Mouse (Mus musculus): ENCODE results near the gene Cyp26b1. TPM values are rescaled to one million over a fixed set of nuclear protein-coding genes. Genes with fewer than 3 reads are reported as not detected.

Cyp26b1 gene
- polyA plus RNA-seq, 1 experiment from 2014 or later = 6.9 TPM

- Histone ChIP-seq H3K9ac (ENCODE audit: low read depth, low read length) (no peak overlapping the region), H3K27me3 (replicated peaks; ENCODE audit: control insufficient read depth, insufficient read depth, low read length) (no peaks in the 10 kb centered on the region), H3K9me3 (ENCODE audit: control insufficient read depth, low read length) (no peaks in the 10 kb centered on the region), H3K4me1 (ENCODE audit: control insufficient read depth, insufficient read depth, low read length) (no peaks in the 10 kb centered on the region), H3K4me2 (ENCODE audit: low read depth, low read length) (no peak overlapping the region), H3K4me3 (ENCODE audit: low read depth, low read length) (no peak overlapping the region), H3K27ac (replicated peaks; ENCODE audit: low read depth, low read length) (no peak overlapping the region), H3K36me3 (ENCODE audit: control insufficient read depth, insufficient read depth, low read length) (no peaks in the 10 kb centered on the region)
- ATAC-seq (ENCODE audit: low read depth) (no peak), DNase-seq (ENCODE audit: low spot score) (no peak)
- WGBS = 55% methylated on average over 3 of the region's 3 CpGs
Measured at GRCm38 (mm10) chr6:84534944-84535343, 58.8 kb downstream of the Cyp26b1 start.

- Histone ChIP-seq H3K9me3 (ENCODE audit: control insufficient read depth, low read length) (no peaks in the 10 kb centered on the region), H3K4me3 (ENCODE audit: low read depth, low read length) (no peak overlapping the region), H3K4me1 (ENCODE audit: control insufficient read depth, insufficient read depth, low read length) (no peaks in the 10 kb centered on the region), H3K36me3 (ENCODE audit: control insufficient read depth, insufficient read depth, low read length) (no peaks in the 10 kb centered on the region), H3K4me2 (ENCODE audit: low read depth, low read length) (no peak overlapping the region), H3K27me3 (replicated peaks; ENCODE audit: control insufficient read depth, insufficient read depth, low read length) (no peaks in the 10 kb centered on the region), H3K27ac (replicated peaks; ENCODE audit: low read depth, low read length) (no peak overlapping the region), H3K9ac (ENCODE audit: low read depth, low read length) (no peak overlapping the region)
- ATAC-seq (ENCODE audit: low read depth) = no peak
- DNase-seq (ENCODE audit: low spot score) = no peak
Measured at GRCm38 (mm10) chr6:84529912-84530311, 63.8 kb downstream of the Cyp26b1 start.

DNA sequence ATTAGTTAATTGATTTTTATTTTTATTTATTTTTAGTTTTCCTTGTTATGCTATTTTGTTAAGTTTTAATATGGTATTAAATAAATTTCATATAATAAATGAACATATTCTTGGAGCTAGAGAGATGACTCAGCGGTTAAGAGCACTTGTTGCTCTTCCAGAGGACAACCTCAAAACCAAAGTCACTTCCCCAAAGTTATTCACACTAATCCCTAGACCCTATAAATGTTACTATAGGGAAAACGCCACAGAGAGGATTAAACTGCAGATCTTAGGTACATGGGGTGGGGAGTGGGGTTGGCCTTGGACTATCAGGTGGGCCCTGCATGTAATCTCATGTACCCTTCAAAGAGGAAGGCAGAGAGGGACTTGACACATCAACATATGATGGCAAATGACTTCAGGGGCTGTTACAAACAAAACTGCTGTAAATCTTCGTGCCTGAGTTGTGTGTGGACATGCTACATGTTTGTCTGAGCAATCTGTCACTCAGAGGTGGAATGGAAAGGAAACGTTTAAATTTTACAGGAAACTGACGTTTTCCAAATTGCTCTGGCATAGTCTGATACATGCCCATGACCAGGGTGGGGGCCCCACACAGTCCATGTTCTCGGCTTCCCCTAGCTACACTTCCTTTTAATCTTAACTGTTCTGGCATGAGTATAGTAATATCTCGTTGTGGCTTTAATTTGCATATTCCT is 68.7 kb downstream of the Cyp26b1 start:
- H3K9ac ChIP-seq (ENCODE audit: low read depth, low read length) = no peak overlapping the region
- no peak overlapping the region for H3K4me3 ChIP-seq (ENCODE audit: low read depth, low read length)
- ATAC-seq (ENCODE audit: low read depth) = no peak
- no peak for DNase-seq (ENCODE audit: low spot score)
- no peak overlapping the region for H3K27ac ChIP-seq (replicated peaks; ENCODE audit: low read depth, low read length)
- WGBS = 58% methylated on average over 7 of the region's 7 CpGs
- H3K36me3 ChIP-seq (ENCODE audit: control insufficient read depth, insufficient read depth, low read length) = no peaks in the 10 kb centered on the region
- no peaks in the 10 kb centered on the region for H3K27me3 ChIP-seq (replicated peaks; ENCODE audit: control insufficient read depth, insufficient read depth, low read length)
- H3K4me2 ChIP-seq (ENCODE audit: low read depth, low read length) = no peak overlapping the region
- H3K4me1 ChIP-seq (ENCODE audit: control insufficient read depth, insufficient read depth, low read length) = no peaks in the 10 kb centered on the region
- no peaks in the 10 kb centered on the region for H3K9me3 ChIP-seq (ENCODE audit: control insufficient read depth, low read length)

Data from embryonic facial prominence, embryonic 14.5 days (tissue).